27 mouse cellular contexts compared by ENCODE assay signal in the genomic region with DNA sequence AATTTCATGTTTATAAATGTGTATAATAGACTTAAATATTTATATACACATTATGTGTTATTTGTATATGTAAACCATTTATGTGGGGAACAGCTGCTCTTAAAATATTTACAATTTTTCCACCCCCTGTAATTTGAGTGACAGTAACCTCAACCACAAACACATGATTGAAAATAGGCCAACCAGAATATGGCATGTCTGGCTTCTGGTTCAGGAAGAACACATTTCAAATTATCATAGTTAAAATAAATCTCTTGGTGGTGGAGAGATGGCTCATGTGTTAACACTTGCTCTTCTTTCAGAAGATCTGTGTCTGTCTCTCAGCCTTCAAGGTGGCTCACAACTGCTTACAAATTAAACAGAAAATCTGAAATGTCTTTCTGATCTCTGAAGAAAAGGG.
"Had no signal": no experiment of that assay in that cellular context is flagged by ENCODE, and none has a peak within 500 bp of the region (broad histone marks: within the 10 kb centered on the region; RNA-seq: fewer than 3 reads in every experiment).

No protein-coding gene starts in this region.

- ATAC-seq: hindbrain, postnatal 0 days; intestine, embryonic 16.5 days; liver, embryonic 12.5 days had no signal

- H3K4me2 ChIP-seq: heart, embryonic 11.5 days; heart, embryonic 13.5 days; heart, embryonic 15.5 days; hindbrain, embryonic 13.5 days; hindbrain, embryonic 15.5 days; kidney, embryonic 15.5 days; limb, embryonic 13.5 days; limb, embryonic 15.5 days; liver, embryonic 12.5 days had no signal

- H3K27me3 ChIP-seq: heart, embryonic 13.5 days; heart, embryonic 15.5 days; hindbrain, embryonic 13.5 days; hindbrain, embryonic 15.5 days; kidney, embryonic 15.5 days; limb, embryonic 13.5 days; limb, embryonic 15.5 days; liver, embryonic 12.5 days had no signal

- H3K27ac ChIP-seq: heart, adult 2 months; heart, embryonic 13.5 days; heart, embryonic 15.5 days; hindbrain, embryonic 13.5 days; hindbrain, embryonic 15.5 days; hindbrain, postnatal 0 days; kidney, embryonic 15.5 days; kidney, postnatal 0 days; limb, embryonic 13.5 days; limb, embryonic 15.5 days; liver, embryonic 12.5 days; liver, embryonic 14.5 days had no signal

- H3K9ac ChIP-seq: heart, embryonic 13.5 days; heart, embryonic 15.5 days; hindbrain, embryonic 13.5 days; hindbrain, embryonic 15.5 days; kidney, embryonic 15.5 days; limb, embryonic 13.5 days; limb, embryonic 15.5 days; liver, embryonic 12.5 days; liver, embryonic 14.5 days had no signal

- H3K36me3 ChIP-seq: heart, embryonic 13.5 days; heart, embryonic 15.5 days; hindbrain, embryonic 13.5 days; hindbrain, embryonic 15.5 days; kidney, embryonic 15.5 days; limb, embryonic 13.5 days; limb, embryonic 15.5 days; liver, embryonic 12.5 days had no signal

- H3K4me1 ChIP-seq: heart, embryonic 13.5 days; heart, embryonic 15.5 days; hindbrain, embryonic 13.5 days; hindbrain, embryonic 15.5 days; kidney, embryonic 15.5 days; limb, embryonic 13.5 days; limb, embryonic 15.5 days; liver, embryonic 12.5 days had no signal

- H3K9me3 ChIP-seq: heart, embryonic 13.5 days; heart, embryonic 15.5 days; hindbrain, embryonic 13.5 days; hindbrain, embryonic 15.5 days; kidney, embryonic 15.5 days; limb, embryonic 13.5 days; limb, embryonic 15.5 days; liver, embryonic 12.5 days had no signal

- H3K4me3 ChIP-seq: heart, adult 2 months; heart, embryonic 13.5 days; heart, embryonic 15.5 days; hindbrain, embryonic 13.5 days; hindbrain, embryonic 15.5 days; kidney, embryonic 15.5 days; limb, embryonic 13.5 days; limb, embryonic 15.5 days; liver, embryonic 12.5 days had no signal

- DNase-seq: gastrocnemius, postnatal 14 days; gastrocnemius, postnatal 36 days; heart, adult 11 months; heart, adult 2 months; heart, postnatal 14 days; heart, postnatal 36 days; kidney, adult 11 months; kidney, adult 2 months; kidney, adult 9 months; kidney, postnatal 14 days; kidney, postnatal 36 days; layer of hippocampus, adult 9-11 months; layer of hippocampus, postnatal 36 days; left cerebral cortex, postnatal 4 days had no signal
